Mouse (Mus musculus) v-Abl transformed pro-B cells (cell line): ENCODE results near the gene Gm43738.

ENCODE experiments used
- in situ Hi-C, 2 experiments: fragments of 400-800 bp; cut with MboI; formaldehyde crosslinking; loops; one replicate each; pipeline ENCODE4 v1.15.1; 2025; ENCODE audit not compliant: unreplicated experiment in 2 of 2

The Gm43738 gene

GRCm38 (mm10) chr3:89100811-89101210 lies at the start of gene Gm43738:
Gm43738 (minus strand) TSS chr3:89101099.
- in situ Hi-C loops: no loop called here

GRCm38 (mm10) chr3:89148567-89148966 lies 47.7 kb upstream of the Gm43738 start:
- in situ Hi-C loops: no loop called here

GRCm38 (mm10) chr3:89147979-89148311 lies 47.0 kb upstream of the Gm43738 start:
- in situ Hi-C loops: no loop called here

GRCm38 (mm10) chr3:89147101-89147978 lies 46.4 kb upstream of the Gm43738 start:
- in situ Hi-C loops: no loop called here

GRCm38 (mm10) chr3:89145566-89145965 lies 44.7 kb upstream of the Gm43738 start:
- in situ Hi-C loops: no loop called here

- in situ Hi-C loops: no loop called here
These were observed 43.9 kb upstream of the Gm43738 start for GRCm38 (mm10) chr3:89144821-89145220.

GRCm38 (mm10) chr3:89136365-89136764 lies 35.5 kb upstream of the Gm43738 start:
- in situ Hi-C loops: no loop called here

- in situ Hi-C loops: no loop called here
These were observed 35.1 kb upstream of the Gm43738 start, which contains the start of gene Pklr for GRCm38 (mm10) chr3:89135958-89136357. Pklr (plus strand) TSS chr3:89136142.

- in situ Hi-C loops: no loop called here
These were observed 32.9 kb upstream of the Gm43738 start for GRCm38 (mm10) chr3:89133752-89134151.

- in situ Hi-C loops: no loop called here
These were observed 32.2 kb upstream of the Gm43738 start for GRCm38 (mm10) chr3:89133063-89133450.

GRCm38 (mm10) chr3:89132285-89133062 lies 31.6 kb upstream of the Gm43738 start:
- in situ Hi-C loops: no loop called here

- in situ Hi-C loops: no loop called here
These were observed 30.9 kb upstream of the Gm43738 start for GRCm38 (mm10) chr3:89131816-89132215.

- in situ Hi-C loops: no loop called here
These were observed 29.0 kb upstream of the Gm43738 start for GRCm38 (mm10) chr3:89129908-89130307.

- in situ Hi-C loops: no loop called here
These were observed 25.1 kb upstream of the Gm43738 start for GRCm38 (mm10) chr3:89125981-89126380.

- in situ Hi-C loops: no loop called here
These were observed 23.3 kb upstream of the Gm43738 start for GRCm38 (mm10) chr3:89124241-89124640.

- in situ Hi-C loops: no loop called here
These were observed 22.4 kb upstream of the Gm43738 start for GRCm38 (mm10) chr3:89123313-89123712.

- in situ Hi-C loops: no loop called here
These were observed 14.6 kb upstream of the Gm43738 start for GRCm38 (mm10) chr3:89115522-89115921.

- in situ Hi-C loops: no loop called here
These were observed 12.2 kb upstream of the Gm43738 start for GRCm38 (mm10) chr3:89113058-89113457.

- in situ Hi-C loops: no loop called here
These were observed 7.2 kb upstream of the Gm43738 start for GRCm38 (mm10) chr3:89108146-89108545.

- in situ Hi-C loops: no loop called here
These were observed 6.6 kb upstream of the Gm43738 start for GRCm38 (mm10) chr3:89107545-89107944.

GRCm38 (mm10) chr3:89106881-89107280 lies 6.0 kb upstream of the Gm43738 start:
- in situ Hi-C loops: no loop called here

GRCm38 (mm10) chr3:89103291-89103595 lies 2.3 kb upstream of the Gm43738 start:
- in situ Hi-C loops: no loop called here
